Mouse (Mus musculus) embryonic fibroblast, embryonic 13.5 days (primary cell): Measurements from ENCODE around the gene Cd109. TPM values are rescaled to one million over a fixed set of nuclear protein-coding genes. Genes with fewer than 3 reads are reported as not detected.

ENCODE experiments used
- H3K27ac ChIP-seq: 2 replicates; pipeline ENCODE4 v1.5.1; 2012; ENCODE audit warnings: low read length, control low read depth, inconsistent platforms; ENCODE audit not compliant: insufficient read depth
- H3K4me1 ChIP-seq: 2 replicates; pipeline ENCODE4 v1.6.1; 2011; ENCODE audit warnings: low read length; ENCODE audit not compliant: control insufficient read depth, insufficient read depth
- H3K4me3 ChIP-seq: 2 replicates; pipeline ENCODE4 v1.5.1; 2011; ENCODE audit warnings: mild to moderate bottlenecking, control low read depth, low read length; ENCODE audit not compliant: insufficient read depth
- CTCF ChIP-seq: IDR thresholded peaks from 2 replicates; pipeline ENCODE4 v1.5.1; 2011; ENCODE audit warnings: mild to moderate bottlenecking, control low read depth, low read length, moderate library complexity, borderline replicate concordance; ENCODE audit not compliant: insufficient read depth
- POLR2A ChIP-seq: IDR thresholded peaks from 2 replicates; pipeline ENCODE4 v1.6.1; 2011; ENCODE audit warnings: low read depth, mild to moderate bottlenecking, control low read depth, low read length, moderate library complexity
- polyA plus RNA-seq: library from polyadenylated mRNA; stranded (reverse); fragments of >200 nt; gene quantifications from 2 replicates; pipeline ENCODE4 v1.2.4, GENCODE M21; 2011; ENCODE audit warnings: low read depth; ENCODE audit not compliant: missing spikeins, insufficient read length

Gene Cd109
- polyA plus RNA-seq: 124 and 188 TPM in 2 replicates

DNA sequence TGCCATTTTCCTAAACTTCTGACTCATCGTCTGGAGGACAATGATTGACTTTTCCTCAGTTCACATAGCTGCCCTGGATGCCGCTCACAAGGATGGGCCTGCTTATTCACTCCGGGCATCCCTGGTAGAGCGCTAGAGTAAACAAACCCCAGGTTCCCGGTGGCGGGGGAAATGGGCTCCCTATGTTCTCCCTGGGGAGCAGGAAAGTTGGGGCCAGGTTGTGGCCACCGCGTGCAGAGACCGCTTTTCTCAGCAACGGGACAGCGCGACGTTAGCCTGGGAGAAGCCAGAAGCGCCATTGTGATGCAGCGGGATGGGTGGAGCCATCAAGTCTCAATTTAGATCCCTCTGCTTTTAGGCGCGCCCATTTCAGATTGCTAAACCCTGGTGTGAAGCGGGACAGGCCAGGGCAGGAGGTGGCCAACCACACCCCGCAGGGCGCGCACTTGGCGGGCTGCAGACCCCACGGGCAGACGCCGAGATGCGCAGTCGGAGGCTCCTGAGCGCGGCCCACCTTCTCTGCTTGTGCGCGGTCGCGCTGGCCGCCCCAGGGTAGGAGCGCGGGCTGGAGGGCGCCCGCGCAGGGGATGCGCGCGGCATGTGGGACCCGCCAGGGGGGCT is at the start of gene Cd109:
Gene Cd109 (plus strand): TSS at position 146 of the 621 bp plus-strand sequence.
- H3K27ac ChIP-seq: peak within 1 kb of the TSS; percentile 21; the same call in 1 of the 2 replicates
- TF ChIP-seq CTCF (no peak), POLR2A (peak; percentile 61)

GRCm38 (mm10) chr9:78569934-78570333 is 45.4 kb upstream of the Cd109 start:
- TF ChIP-seq POLR2A (no peak), CTCF (no peak)
- Histone ChIP-seq H3K4me3 (no peak overlapping the region), H3K27ac (no peak overlapping the region), H3K4me1 (no peaks in the 10 kb centered on the region)

More for the DNA sequence above, at the start of gene Cd109:
- peaks cover 8% of the 10 kb centered on the region for H3K4me1 ChIP-seq
- H3K4me3 ChIP-seq: peak within 1 kb of the TSS; percentile 78

DNA sequence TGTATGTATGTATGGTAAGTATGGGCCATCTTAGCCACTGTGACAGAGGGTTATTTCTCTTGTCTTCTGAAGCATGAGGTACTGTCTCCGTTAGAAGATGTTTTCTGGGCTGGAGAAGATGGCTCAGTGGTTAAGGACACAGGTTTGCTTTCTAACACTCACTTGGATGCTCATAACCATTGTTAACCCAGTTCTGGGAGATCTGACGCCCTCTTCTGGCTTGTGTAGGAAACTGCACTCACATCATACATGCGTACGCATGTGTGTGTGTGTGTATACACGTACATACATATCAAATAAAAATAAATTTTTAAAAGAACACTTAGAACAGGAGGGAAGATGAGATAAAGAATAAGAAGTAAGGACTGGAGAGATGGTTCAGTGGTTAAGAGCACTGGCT is 38.9 kb upstream of the Cd109 start:
- TF ChIP-seq CTCF (no peak), POLR2A (no peak)
- no peak overlapping the region for H3K4me3 ChIP-seq

GRCm38 (mm10) chr9:78578824-78579223 is 36.5 kb upstream of the Cd109 start:
- no peak overlapping the region for H3K4me3 ChIP-seq
- no peak overlapping the region for H3K27ac ChIP-seq
- no peaks in the 10 kb centered on the region for H3K4me1 ChIP-seq
- TF ChIP-seq CTCF: no peak

More for the DNA sequence above, 38.9 kb upstream of the Cd109 start:
- Histone ChIP-seq H3K27ac (no peak overlapping the region), H3K4me1 (no peaks in the 10 kb centered on the region)

DNA sequence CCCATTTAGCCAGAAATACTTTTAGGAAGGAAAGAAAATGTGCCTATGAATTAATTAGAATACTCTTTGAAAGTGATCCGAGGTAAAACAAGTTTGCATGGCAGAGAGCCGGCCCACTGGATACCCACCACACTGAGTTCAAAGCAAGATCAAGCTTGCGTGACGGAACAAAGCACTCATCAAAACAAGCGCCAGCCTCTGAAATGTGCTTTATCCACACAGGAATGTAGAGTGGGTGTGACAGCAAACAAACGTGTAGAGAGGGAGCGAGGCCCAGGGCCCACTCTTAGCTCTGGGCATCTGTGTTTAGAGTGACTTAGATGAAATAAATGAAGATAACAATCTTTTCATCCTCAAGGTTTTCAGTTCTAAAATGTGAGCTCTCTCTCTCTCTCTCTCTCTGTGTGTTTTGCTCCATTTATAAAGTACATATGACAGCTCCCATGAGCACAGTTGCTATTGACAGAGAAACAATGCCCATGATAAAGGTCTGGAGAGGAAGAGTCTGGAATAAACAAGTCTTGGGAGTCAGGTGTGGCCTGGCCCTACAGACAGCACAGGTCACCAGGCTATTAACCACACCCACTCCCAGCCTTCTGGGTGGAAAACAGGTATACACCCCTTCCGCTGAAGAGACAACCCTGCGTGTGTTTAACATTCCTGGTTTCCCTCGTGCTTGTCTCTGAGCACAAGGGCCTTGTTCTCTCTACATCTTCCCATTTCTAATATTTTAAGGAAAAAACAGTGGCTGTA is 35.5 kb upstream of the Cd109 start:
- Histone ChIP-seq H3K4me1 (no peaks in the 10 kb centered on the region), H3K27ac (no peak overlapping the region), H3K4me3 (no peak overlapping the region)
- TF ChIP-seq CTCF (no peak), POLR2A (no peak)

GRCm38 (mm10) chr9:78587218-78587883 is 28.0 kb upstream of the Cd109 start:
- Histone ChIP-seq H3K4me3 (peak overlapping the region; percentile 85), H3K4me1 (no peaks in the 10 kb centered on the region), H3K27ac (no peak overlapping the region)
- TF ChIP-seq CTCF: no peak
- no peak for TF ChIP-seq POLR2A

DNA sequence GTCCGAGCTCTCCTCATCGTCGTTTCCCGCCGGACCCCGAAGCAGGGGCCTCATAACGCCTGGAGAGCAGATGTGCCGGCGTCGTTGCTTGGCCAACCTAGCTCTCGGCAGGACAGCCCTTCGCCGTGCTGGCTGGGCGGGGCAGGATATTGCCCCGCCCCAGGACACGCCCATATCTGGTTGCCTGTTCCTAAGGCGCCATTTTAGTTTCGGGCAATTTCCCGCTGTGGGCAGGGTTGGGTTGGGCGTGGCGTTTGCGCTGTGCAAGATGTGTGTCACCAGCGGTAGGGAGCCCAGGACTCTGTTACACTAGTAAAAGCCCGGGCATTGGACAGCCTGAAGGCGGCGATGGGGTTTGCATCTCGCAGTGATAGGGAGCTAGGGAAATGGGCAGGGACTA is 27.4 kb upstream of the Cd109 start, which contains the start of gene Slc17a5:
Gene Slc17a5 (minus strand): TSS at position 128 of the 400 bp plus-strand sequence.
- peak; percentile 70 for TF ChIP-seq POLR2A
- TF ChIP-seq CTCF: no peak
- H3K4me3 ChIP-seq: peak within 1 kb of the TSS; percentile 85
- no peaks in the 10 kb centered on the region for H3K4me1 ChIP-seq
- H3K27ac ChIP-seq: peak within 1 kb of the TSS; percentile 71

- TF ChIP-seq CTCF (no peak), POLR2A (no peak)
- no peak overlapping the region for H3K4me3 ChIP-seq
- H3K4me1 ChIP-seq: no peaks in the 10 kb centered on the region
- peak overlapping the region; percentile 71 for H3K27ac ChIP-seq
Measured at GRCm38 (mm10) chr9:78588411-78589033, 26.8 kb upstream of the Cd109 start.

GRCm38 (mm10) chr9:78590471-78590870 is 24.9 kb upstream of the Cd109 start:
- no peak overlapping the region for H3K4me3 ChIP-seq
- TF ChIP-seq CTCF (no peak), POLR2A (no peak)
- H3K4me1 ChIP-seq: no peaks in the 10 kb centered on the region
- H3K27ac ChIP-seq: no peak overlapping the region
